Mouse (Mus musculus): ENCODE measurements around the gene Wnt5a. TPM values are rescaled to one million over a fixed set of nuclear protein-coding genes. Genes with fewer than 3 reads are reported as not detected.

The Wnt5a gene
- total RNA-seq, 2 experiments from 2014 or later = not detected

- ATAC-seq (replicated peaks; ENCODE audit: poor library complexity) = no peak
Observed at GRCm38 (mm10) chr14:28508288-28509258, 4.0 kb downstream of the Wnt5a start.

- ATAC-seq (replicated peaks; ENCODE audit: poor library complexity) = no peak
Observed at GRCm38 (mm10) chr14:28509441-28510340, 5.1 kb downstream of the Wnt5a start.

- ATAC-seq (replicated peaks; ENCODE audit: poor library complexity) = no peak
Observed at GRCm38 (mm10) chr14:28510341-28511028, 5.9 kb downstream of the Wnt5a start.

GRCm38 (mm10) chr14:28511029-28511651, 6.6 kb downstream of the Wnt5a start:
- ATAC-seq (replicated peaks; ENCODE audit: poor library complexity) = no peak

GRCm38 (mm10) chr14:28512805-28513590, 8.4 kb downstream of the Wnt5a start:
- no peak for ATAC-seq (replicated peaks; ENCODE audit: poor library complexity)

GRCm38 (mm10) chr14:28514171-28514570, 9.6 kb downstream of the Wnt5a start:
- no peak for ATAC-seq (replicated peaks; ENCODE audit: poor library complexity)

GRCm38 (mm10) chr14:28515331-28515730, 10.8 kb downstream of the Wnt5a start:
- ATAC-seq (replicated peaks; ENCODE audit: poor library complexity) = no peak

- no peak for ATAC-seq (replicated peaks; ENCODE audit: poor library complexity)
Observed at GRCm38 (mm10) chr14:28517631-28518560, 13.3 kb downstream of the Wnt5a start.

- ATAC-seq (replicated peaks; ENCODE audit: poor library complexity) = no peak
Observed at GRCm38 (mm10) chr14:28521106-28521505, 16.6 kb downstream of the Wnt5a start.

GRCm38 (mm10) chr14:28522611-28523010, 18.1 kb downstream of the Wnt5a start:
- no peak for ATAC-seq (replicated peaks; ENCODE audit: poor library complexity)

GRCm38 (mm10) chr14:28525566-28525965, 21.0 kb downstream of the Wnt5a start:
- no peak for ATAC-seq (replicated peaks; ENCODE audit: poor library complexity)

GRCm38 (mm10) chr14:28528151-28528685, 23.7 kb downstream of the Wnt5a start:
- ATAC-seq (replicated peaks; ENCODE audit: poor library complexity) = no peak

GRCm38 (mm10) chr14:28531531-28531930, 27.0 kb downstream of the Wnt5a start:
- no peak for ATAC-seq (replicated peaks; ENCODE audit: poor library complexity)

- ATAC-seq (replicated peaks; ENCODE audit: poor library complexity) = no peak
Observed at GRCm38 (mm10) chr14:28532943-28533342, 28.4 kb downstream of the Wnt5a start.

GRCm38 (mm10) chr14:28533876-28534275, 29.3 kb downstream of the Wnt5a start:
- ATAC-seq (replicated peaks; ENCODE audit: poor library complexity) = no peak

GRCm38 (mm10) chr14:28535814-28536213, 31.3 kb downstream of the Wnt5a start:
- ATAC-seq (replicated peaks; ENCODE audit: poor library complexity) = no peak

GRCm38 (mm10) chr14:28539577-28539976, 35.0 kb downstream of the Wnt5a start:
- ATAC-seq (replicated peaks; ENCODE audit: poor library complexity) = no peak

GRCm38 (mm10) chr14:28542117-28542741, 37.7 kb downstream of the Wnt5a start:
- no peak for ATAC-seq (replicated peaks; ENCODE audit: poor library complexity)

Data from megakaryocyte progenitor cell, adult 5-6 weeks (primary cell).